Mouse (Mus musculus) testis, adult 2 months (tissue): ENCODE data around the gene Tectb. TPM values are rescaled to one million over a fixed set of nuclear protein-coding genes. Genes with fewer than 3 reads are reported as not detected.

Source experiments
- H3K27ac ChIP-seq: fragments of 200-500 bp; 2 replicates; pipeline ENCODE4 v1.5.1; 2012; ENCODE audit warnings: low read depth, low read length; ENCODE audit not compliant: control insufficient read depth, insufficient read depth
- H3K27me3 ChIP-seq: fragments of 200-500 bp; 2 replicates; pipeline ENCODE4 v1.6.1; 2012; ENCODE audit warnings: mild to moderate bottlenecking, low read length, moderate library complexity; ENCODE audit not compliant: control insufficient read depth, insufficient read depth
- H3K36me3 ChIP-seq: fragments of 200-500 bp; 2 replicates; pipeline ENCODE4 v1.6.1; 2012; ENCODE audit warnings: mild to moderate bottlenecking, low read length; ENCODE audit not compliant: control insufficient read depth, insufficient read depth
- H3K4me1 ChIP-seq: fragments of 200-500 bp; 2 replicates; pipeline ENCODE4 v1.6.1; 2012; ENCODE audit warnings: low read length; ENCODE audit not compliant: control insufficient read depth, insufficient read depth
- H3K4me3 ChIP-seq: fragments of 200-500 bp; 2 replicates; pipeline ENCODE4 v1.5.1; 2012; ENCODE audit warnings: low read depth, mild to moderate bottlenecking, low read length, moderate library complexity, mixed read lengths; ENCODE audit not compliant: control insufficient read depth
- CTCF ChIP-seq: fragments of 200-500 bp; IDR thresholded peaks from 2 replicates; pipeline ENCODE4 v1.5.1; 2012; ENCODE audit warnings: low read depth, mild to moderate bottlenecking, inconsistent platforms, low read length, moderate library complexity; ENCODE audit not compliant: control insufficient read depth, insufficient read depth, insufficient replicate concordance
- POLR2A ChIP-seq: fragments of 200-500 bp; IDR thresholded peaks from 2 replicates; pipeline ENCODE4 v1.6.1; 2012; ENCODE audit warnings: low read depth, mild to moderate bottlenecking, inconsistent platforms, low read length, moderate library complexity; ENCODE audit not compliant: control insufficient read depth
- polyA plus RNA-seq: library from polyadenylated mRNA; depleted of rRNA; stranded (reverse); fragments of >200 nt; gene quantifications from 2 replicates; pipeline ENCODE4 v1.2.3, GENCODE M21; 2012; rRNA removed

The Tectb gene
- 0.14 and 0.30 TPM in 2 replicates for polyA plus RNA-seq

DNA sequence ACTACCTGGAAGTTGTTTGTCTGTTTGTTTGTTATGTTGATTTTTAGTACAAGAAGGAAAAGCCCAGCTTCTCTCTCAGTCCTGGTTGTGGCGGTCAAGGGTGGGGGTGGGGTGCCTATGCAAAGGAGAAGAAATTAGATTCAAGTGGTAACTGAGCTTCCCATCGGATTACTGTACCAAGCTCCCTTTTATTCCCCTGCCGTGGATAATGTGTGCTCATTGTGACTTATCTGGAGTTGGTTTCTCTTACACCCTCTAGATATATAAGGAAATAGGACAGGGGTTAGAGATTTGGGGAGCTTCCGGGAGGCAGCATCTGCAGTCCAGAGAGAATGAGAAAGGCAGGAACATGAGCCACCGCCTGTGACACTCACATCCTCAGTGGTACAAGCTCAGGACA is at the start of gene Tectb:
TSS of gene Tectb (plus strand) at position 301 of the 400 bp plus-strand sequence.
- no peak within 1 kb of the TSS for H3K27ac ChIP-seq
- no peaks in the 10 kb centered on the region for H3K36me3 ChIP-seq
- no peaks in the 10 kb centered on the region for H3K27me3 ChIP-seq
- H3K4me3 ChIP-seq: no peak within 1 kb of the TSS
- TF ChIP-seq CTCF (no peak), POLR2A (no peak)
- H3K4me1 ChIP-seq: no peaks in the 10 kb centered on the region; the same call in 1 of the 2 replicates

- Histone ChIP-seq H3K27ac (no peak overlapping the region), H3K4me3 (no peak overlapping the region), H3K4me1 (peaks cover 7% of the 10 kb centered on the region), H3K36me3 (no peaks in the 10 kb centered on the region), H3K27me3 (no peaks in the 10 kb centered on the region)
- no peak for TF ChIP-seq CTCF
- TF ChIP-seq POLR2A: no peak
These were observed 48.8 kb upstream of the Tectb start for GRCm38 (mm10) chr19:55131747-55132146.

DNA sequence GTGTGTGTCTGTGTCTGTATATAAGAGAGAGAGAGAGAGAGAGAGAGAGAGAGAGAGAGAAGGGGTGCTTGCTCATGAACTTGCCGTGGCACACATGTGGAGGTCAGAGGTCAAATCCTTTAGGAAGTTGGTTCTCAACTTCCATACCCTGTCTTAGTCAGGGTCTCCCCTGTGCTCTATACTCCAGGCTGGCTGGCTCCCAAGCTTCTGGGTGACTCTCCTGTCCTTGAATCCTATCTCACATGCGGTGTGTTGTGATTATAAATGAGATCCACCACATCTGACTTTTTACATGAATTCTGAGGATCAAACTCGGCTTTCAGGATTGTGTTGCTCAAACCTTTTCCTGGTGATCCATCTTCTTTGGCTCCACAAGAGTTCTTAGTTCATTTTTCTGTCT is 48.1 kb upstream of the Tectb start:
- Histone ChIP-seq H3K4me3 (no peak overlapping the region), H3K4me1 (peaks cover 8% of the 10 kb centered on the region), H3K27me3 (no peaks in the 10 kb centered on the region), H3K27ac (no peak overlapping the region), H3K36me3 (no peaks in the 10 kb centered on the region)
- TF ChIP-seq CTCF (no peak), POLR2A (no peak)

GRCm38 (mm10) chr19:55134521-55134920 is 46.0 kb upstream of the Tectb start:
- Histone ChIP-seq H3K4me1 (peaks cover 8% of the 10 kb centered on the region), H3K27me3 (no peaks in the 10 kb centered on the region), H3K27ac (no peak overlapping the region), H3K4me3 (no peak overlapping the region), H3K36me3 (no peaks in the 10 kb centered on the region)
- TF ChIP-seq POLR2A (no peak), CTCF (no peak)

DNA sequence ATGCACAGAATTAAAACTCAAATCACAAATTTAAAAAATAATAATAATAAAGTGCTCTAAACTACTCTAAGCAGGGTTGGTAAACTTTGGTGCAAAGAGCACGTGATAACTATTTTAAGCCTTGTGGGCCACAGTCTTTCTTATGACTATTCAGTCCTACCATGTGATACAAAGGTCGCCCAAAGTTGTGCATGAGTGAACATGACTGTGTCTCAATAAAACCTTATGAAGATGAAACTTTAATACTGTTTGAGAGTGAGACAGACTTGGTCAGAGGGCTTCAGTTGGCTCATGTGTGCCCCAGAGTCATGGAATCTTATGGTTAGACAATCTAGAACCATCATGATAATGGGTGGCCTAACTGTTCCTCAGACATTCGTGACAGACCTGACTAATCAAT is 44.6 kb upstream of the Tectb start:
- peaks cover 8% of the 10 kb centered on the region for H3K4me1 ChIP-seq
- H3K36me3 ChIP-seq: no peaks in the 10 kb centered on the region
- no peak overlapping the region for H3K4me3 ChIP-seq
- no peaks in the 10 kb centered on the region for H3K27me3 ChIP-seq
- no peak overlapping the region for H3K27ac ChIP-seq
- TF ChIP-seq CTCF: no peak
- no peak for TF ChIP-seq POLR2A

DNA sequence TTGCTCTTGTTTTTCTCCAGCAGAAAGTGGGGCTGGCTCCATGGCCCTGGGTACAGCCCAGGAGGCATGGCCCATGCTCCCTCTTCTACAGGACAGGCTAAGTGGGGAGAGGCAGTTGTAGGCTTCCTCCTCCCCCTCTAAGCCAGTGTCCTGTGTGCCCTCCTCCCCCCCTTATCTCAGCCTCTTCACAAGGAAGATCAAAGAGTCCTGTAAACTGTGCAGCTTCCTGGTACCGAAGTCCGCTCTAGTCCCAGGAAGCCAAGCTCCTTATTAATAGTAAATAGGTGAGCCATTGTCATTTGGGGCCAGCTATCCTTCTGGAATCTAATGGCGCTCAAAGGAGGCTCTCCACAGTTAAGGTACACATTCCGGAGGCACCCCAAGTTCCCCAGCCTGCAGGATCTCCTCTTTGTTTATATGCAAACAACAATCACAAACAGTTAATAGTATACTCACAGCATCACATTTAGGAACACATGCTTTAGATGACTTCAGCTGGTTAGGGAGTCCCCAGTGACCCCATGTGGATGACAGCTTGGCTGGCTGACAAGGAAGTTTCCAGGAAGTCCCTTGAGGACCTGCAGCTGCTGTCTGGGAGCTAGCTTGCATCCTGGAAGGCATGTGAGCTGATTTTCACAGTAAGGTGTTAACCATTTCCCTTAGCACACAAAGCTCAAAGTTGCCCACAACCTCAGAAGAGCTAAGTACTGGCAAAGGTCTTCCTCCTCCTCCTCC is 43.7 kb upstream of the Tectb start:
- no peak for TF ChIP-seq POLR2A
- TF ChIP-seq CTCF: no peak
- Histone ChIP-seq H3K36me3 (no peaks in the 10 kb centered on the region), H3K4me1 (peaks cover 8% of the 10 kb centered on the region), H3K27ac (no peak overlapping the region), H3K27me3 (no peaks in the 10 kb centered on the region), H3K4me3 (no peak overlapping the region)

GRCm38 (mm10) chr19:55137884-55138283 is 42.6 kb upstream of the Tectb start:
- H3K4me1 ChIP-seq: peaks cover 8% of the 10 kb centered on the region
- TF ChIP-seq CTCF (no peak), POLR2A (no peak)
- H3K27ac ChIP-seq: no peak overlapping the region
- no peak overlapping the region for H3K4me3 ChIP-seq
- H3K27me3 ChIP-seq: no peaks in the 10 kb centered on the region
- H3K36me3 ChIP-seq: no peaks in the 10 kb centered on the region
